Mouse (Mus musculus): Measurements from ENCODE around the gene Setd1a. TPM values are rescaled to one million over a fixed set of nuclear protein-coding genes. Genes with fewer than 3 reads are reported as not detected.
A peak's percentile ranks its signal among the peaks of the same experiment; 100 is the strongest.

Gene Setd1a
- total and polyA plus RNA-seq, 3 experiments = 4.5 to 51.0 (median 9.8) TPM

- H3K9me3 ChIP-seq (replicated peaks; ENCODE audit: low read length) = peaks cover 2% of the 10 kb centered on the region
- H3K4me1 ChIP-seq (ENCODE audit: control insufficient read depth in 1 of 2, insufficient read depth in 2 of 2) = peaks cover 4 to 18% of the 10 kb centered on the region in 2 experiments; a peak in 3 of 4 replicates
- peak overlapping the region; percentile 73 for H3K9ac ChIP-seq (ENCODE audit: insufficient read depth, low read depth)
- H3K27ac ChIP-seq (ENCODE audit: insufficient read depth, low read depth) = peak overlapping the region; percentile 73
- TF ChIP-seq POLR2A (IDR thresholded peaks at IDR 0.05; ENCODE audit: low read depth, low read length) = peak; percentile 54; the same call in 1 of the 2 replicates
- TF ChIP-seq PAX5 (IDR thresholded peaks at IDR 0.05; ENCODE audit: low read length) = no peak
- no peak for TF ChIP-seq MYC (IDR thresholded peaks at IDR 0.05; ENCODE audit: low read depth, low read length)
- TF ChIP-seq TBP (conservative IDR thresholded peaks at IDR 0.05; ENCODE audit: low read depth, low read length) = no peak; the same call in 1 of the 2 replicates
- TF ChIP-seq CHD1 (IDR thresholded peaks at IDR 0.05; ENCODE audit: low read depth, low read length) = no peak
- TF ChIP-seq MAFK (IDR thresholded peaks at IDR 0.05; ENCODE audit: insufficient replicate concordance, low read length) = no peak
- peak; percentile 54 for TF ChIP-seq USF1 (IDR thresholded peaks at IDR 0.05; ENCODE audit: low read depth, low read length)
- 0 out of 2 replicates have a peak, but pooled peaks have one; percentile 25 for TF ChIP-seq IRF4 (IDR thresholded peaks at IDR 0.05; ENCODE audit: low read depth, low read length)
- 0 out of 2 replicates have a peak, but pooled peaks have one; percentile 14 for TF ChIP-seq UBTF (IDR thresholded peaks at IDR 0.05; ENCODE audit: low read depth, low read length)
- no peak; the same call in 1 of the 2 replicates for TF ChIP-seq ETS1 (conservative IDR thresholded peaks at IDR 0.05; ENCODE audit: low read depth, low read length)
- TF ChIP-seq NELFE (IDR thresholded peaks at IDR 0.05; ENCODE audit: low read depth, low read length) = peak; percentile 66
- TF ChIP-seq HCFC1 (IDR thresholded peaks at IDR 0.05; ENCODE audit: low read depth, low read length) = peak; percentile 87
- TF ChIP-seq ELF1 (IDR thresholded peaks at IDR 0.05; ENCODE audit: low read depth, low read length) = peak; percentile 56
- peak; percentile 33; the same call in 1 of the 2 replicates for TF ChIP-seq GABPA (IDR thresholded peaks at IDR 0.05; ENCODE audit: insufficient replicate concordance, low read depth, low read length)
- TF ChIP-seq E2F4 (IDR thresholded peaks at IDR 0.05; ENCODE audit: insufficient replicate concordance, low read depth, low read length) = no peak; the same call in 1 of the 2 replicates
- 0 out of 2 replicates have a peak, but pooled peaks have one; percentile 42 for TF ChIP-seq SIN3A (IDR thresholded peaks at IDR 0.05; ENCODE audit: low read length)
- TF ChIP-seq MAZ (IDR thresholded peaks at IDR 0.05; ENCODE audit: low read depth, low read length) = peak; percentile 75
- peak; percentile 56 for TF ChIP-seq CHD2 (IDR thresholded peaks at IDR 0.05; ENCODE audit: low read length)
- peak; percentile 55 for TF ChIP-seq MAX (IDR thresholded peaks at IDR 0.05; ENCODE audit: low read length)
- TF ChIP-seq BHLHE40 (IDR thresholded peaks at IDR 0.05; ENCODE audit: low read depth, low read length) = no peak
- TF ChIP-seq CTCF (conservative IDR thresholded peaks at IDR 0.05 in 1 of 2, IDR thresholded peaks at IDR 0.05 in 1 of 2; ENCODE audit: low read depth in 2 of 2, low read length in 2 of 2) = no peak
- TF ChIP-seq SMC3 (IDR thresholded peaks at IDR 0.05; ENCODE audit: low read depth, low read length) = no peak
- TF ChIP-seq NRF1 (IDR thresholded peaks at IDR 0.05; ENCODE audit: low read depth, low read length) = peak; percentile 43; the same call in 1 of the 2 replicates
- no peak for TF ChIP-seq POLR2AphosphoS2 (IDR thresholded peaks at IDR 0.05; ENCODE audit: low read depth, low read length)
- peak; percentile 92; the same call in 1 of the 2 replicates for TF ChIP-seq KAT2A (IDR thresholded peaks at IDR 0.05; ENCODE audit: insufficient replicate concordance, low read length)
- peak; percentile 51; the same call in 1 of the 2 replicates for TF ChIP-seq RCOR1 (conservative IDR thresholded peaks at IDR 0.05; ENCODE audit: low read depth, low read length)
- no peak for TF ChIP-seq USF2 (conservative IDR thresholded peaks at IDR 0.05; ENCODE audit: low read depth, low read length)
- peak overlapping the region; percentile 87 for H3K4me2 ChIP-seq (ENCODE audit: insufficient read depth, low read depth, poor library complexity, severe bottlenecking)
- peak overlapping the region; percentile 71 to 98 (median 87) for H3K4me3 ChIP-seq (replicated peaks in 1 of 3; ENCODE audit: low read depth in 2 of 3, low read length in 2 of 3, poor library complexity in 1 of 3)
- in situ Hi-C loops (cut with MboI; ENCODE audit: low pct_ligation_motif_present, low pct_unique_long_range_greater_than_20kb, low sequenced_read_pairs) (no loop called here), dilution Hi-C loops (cut with MboI; ENCODE audit: extremely low pct_ligation_motif_present, extremely low pct_unique_long_range_greater_than_20kb, low sequenced_read_pairs) (no loop called here)
- H3K27me3 ChIP-seq (replicated peaks) = no peaks in the 10 kb centered on the region
- H3K36me3 ChIP-seq (replicated peaks in 1 of 2; ENCODE audit: control insufficient read depth in 1 of 2, insufficient read depth in 1 of 2, low read length in 1 of 2) = peaks cover 23 to 26% of the 10 kb centered on the region in 2 experiments
- H3K79me2 ChIP-seq (replicated peaks; ENCODE audit: control insufficient read depth, extremely low read depth, insufficient read depth, poor library complexity, severe bottlenecking) = no peaks in the 10 kb centered on the region
- DNase-seq (ENCODE audit: extremely low read depth) = peak; percentile 96
These were observed 31.2 kb upstream of the Setd1a start for GRCm38 (mm10) chr7:127745251-127745651.

All from CH12.LX (cell line).